ENCODE assay signal across 7 mouse cellular contexts in genomic region chr4:144949441-144950326, GRCm38 (mm10). TPM values are rescaled to one million over a fixed set of nuclear protein-coding genes. Genes with fewer than 3 reads are reported as not detected.
DNase-seq lines count a peak whose midpoint lies in the region; ATAC-seq lines count a peak whose summit lies in the region.

No protein-coding gene starts in this region.

- peak overlapping the region; percentile 30 for H3K27ac ChIP-seq in embryonic facial prominence, embryonic 12.5 days
- peak overlapping the region; percentile 82 for H3K27ac ChIP-seq in heart, embryonic 10.5 days
- peak overlapping the region; percentile 78 for H3K27ac ChIP-seq in lung, embryonic 16.5 days (ENCODE audit: low read length)

- WGBS in embryonic facial prominence, embryonic 12.5 days, result 22% methylated on average over 9 of the region's 9 CpGs
- WGBS in heart, embryonic 10.5 days, result 6% methylated on average over 9 of the region's 9 CpGs
- 15% methylated on average over 9 of the region's 9 CpGs for WGBS in lung, embryonic 16.5 days

- peaks cover 10% of the 10 kb centered on the region for H3K4me1 ChIP-seq in embryonic facial prominence, embryonic 12.5 days
- peaks cover 33% of the 10 kb centered on the region for H3K4me1 ChIP-seq in heart, embryonic 10.5 days
- H3K4me1 ChIP-seq in lung, embryonic 16.5 days (replicated peaks; ENCODE audit: control insufficient read depth, insufficient read depth, low read length), result peaks cover 26% of the 10 kb centered on the region

- peak overlapping the region; percentile 15; the same call in 1 of the 2 replicates for H3K9ac ChIP-seq in embryonic facial prominence, embryonic 12.5 days
- peak overlapping the region; percentile 17; the same call in 1 of the 2 replicates for H3K9ac ChIP-seq in lung, embryonic 16.5 days (ENCODE audit: low read length)

- no peaks in the 10 kb centered on the region for H3K27me3 ChIP-seq in embryonic facial prominence, embryonic 12.5 days
- no peaks in the 10 kb centered on the region for H3K27me3 ChIP-seq in heart, embryonic 10.5 days (ENCODE audit: insufficient read depth, poor library complexity, severe bottlenecking)
- H3K27me3 ChIP-seq in lung, embryonic 16.5 days (ENCODE audit: control insufficient read depth, insufficient read depth, low read depth, low read length), result no peaks in the 10 kb centered on the region

- H3K4me2 ChIP-seq in embryonic facial prominence, embryonic 12.5 days (replicated peaks), result no peak overlapping the region
- no peak overlapping the region for H3K4me2 ChIP-seq in lung, embryonic 16.5 days (ENCODE audit: low read depth, low read length)

- no peaks in the 10 kb centered on the region for H3K9me3 ChIP-seq in embryonic facial prominence, embryonic 12.5 days
- H3K9me3 ChIP-seq in heart, embryonic 10.5 days, result no peaks in the 10 kb centered on the region
- H3K9me3 ChIP-seq in lung, embryonic 16.5 days (ENCODE audit: control insufficient read depth, low read length), result no peaks in the 10 kb centered on the region

- DNase-seq in c-Kit-positive CD71-negative TER-119-negative erythroid progenitor cells, embryonic 14.5 days (ENCODE audit: low read depth), result peak; percentile 24
- peak; percentile 84 for DNase-seq in heart, embryonic 10.5 days (ENCODE audit: low spot score)
- peak; percentile 82 to 89 for DNase-seq in kidney, adult 8-10 months
- DNase-seq in ovary, adult 18-20 months (ENCODE audit: low spot score), result peak; percentile 68
- no peak for DNase-seq in layer of hippocampus, postnatal 25 days (ENCODE audit: extremely low spot score in 1 of 2, low spot score in 1 of 2)

- no peaks in the 10 kb centered on the region for H3K36me3 ChIP-seq in embryonic facial prominence, embryonic 12.5 days
- H3K36me3 ChIP-seq in heart, embryonic 10.5 days, result no peaks in the 10 kb centered on the region
- H3K36me3 ChIP-seq in lung, embryonic 16.5 days (ENCODE audit: control insufficient read depth, insufficient read depth, low read length), result no peaks in the 10 kb centered on the region

- no peak overlapping the region for H3K4me3 ChIP-seq in embryonic facial prominence, embryonic 12.5 days
- 0 out of 2 replicates have a peak overlapping the region, but pooled peaks have one; percentile 12 for H3K4me3 ChIP-seq in heart, embryonic 10.5 days
- no peak overlapping the region for H3K4me3 ChIP-seq in lung, embryonic 16.5 days (ENCODE audit: low read length)

- ATAC-seq in embryonic facial prominence, embryonic 12.5 days (ENCODE audit: insufficient number of reproducible peaks, insufficient read depth, low FRiP score, low TSS enrichment), result peak; percentile 39; the same call in 1 of the 2 replicates
- ATAC-seq in lung, embryonic 16.5 days (ENCODE audit: low read depth), result peak; percentile 89

RNA-seq across cellular contexts. Expression of gene Dhrs3, which starts 57.1 kb away (rescaled TPM):
- polyA plus RNA-seq in embryonic facial prominence, embryonic 12.5 days (2016; fragmentation: Nextera tagmentation; extraction: Ambion mirVana), result 52.2 and 56.7 TPM in 2 replicates
- 7.0 and 21.2 TPM in 2 replicates for polyA plus RNA-seq in heart, embryonic 10.5 days (2016; fragmentation: Nextera tagmentation; extraction: Ambion mirVana)
- 67.6 and 77.3 TPM in 2 replicates for polyA plus RNA-seq in lung, embryonic 16.5 days (2015; fragmentation: Nextera tagmentation; extraction: Ambion mirVana)
- 10 to 100 TPM; 29.6 to 30.6 TPM for total RNA-seq in layer of hippocampus, postnatal 25 days (2021)

Comparison
In these comparisons a context has a peak if more than half of its experiments do, and no peak if none do; other contexts are left out.
1. DNase-seq: peak in c-Kit-positive CD71-negative TER-119-negative erythroid progenitor cells, embryonic 14.5 days (single experiment), heart, embryonic 10.5 days (single experiment), kidney, adult 8-10 months (2 of 2) and ovary, adult 18-20 months (single experiment); none in layer of hippocampus, postnatal 25 days (0 of 2).
2. H3K27ac ChIP-seq: peak in every context shown above with its lines; median percentile 82 in heart, embryonic 10.5 days; 78 in lung, embryonic 16.5 days; 30 in embryonic facial prominence, embryonic 12.5 days.